Mouse (Mus musculus) lung, postnatal 0 days (tissue): ENCODE results near the gene Tbkbp1. TPM values are rescaled to one million over a fixed set of nuclear protein-coding genes. Genes with fewer than 3 reads are reported as not detected.

Experiments used
- ATAC-seq: fragments of 200-750 bp; cut with Nextera tagmentation; 2 replicates; pipeline ENCODE4 v1.8.0; 2017; ENCODE audit warnings: moderate library complexity
- DNase-seq: peaks from one replicate; pipeline ENCODE4 v3.0.0-alpha.2; 2016; ENCODE audit warnings: low spot score
- H3K27ac ChIP-seq: fragments of 300-500 bp; sonication (generic); 2 replicates; pipeline ENCODE4 v1.5.1; 2014; ENCODE audit warnings: antibody characterized with exemption, mild to moderate bottlenecking, low read length, mixed read lengths
- H3K27me3 ChIP-seq: fragments of 300-500 bp; sonication (generic); replicated peaks from 2 replicates; pipeline ENCODE4 v1.6.1; 2014; ENCODE audit warnings: low read length, mixed read lengths; ENCODE audit not compliant: insufficient read depth
- H3K36me3 ChIP-seq: fragments of 300-500 bp; sonication (generic); 2 replicates; pipeline ENCODE4 v1.6.1; 2014; ENCODE audit warnings: low read length, mixed read lengths; ENCODE audit not compliant: insufficient read depth
- H3K4me1 ChIP-seq: fragments of 300-500 bp; sonication (generic); 2 replicates; pipeline ENCODE4 v1.6.1; 2014; ENCODE audit warnings: antibody characterized with exemption, low read depth, low read length, mixed read lengths; ENCODE audit not compliant: insufficient read depth
- H3K4me2 ChIP-seq: fragments of 300-500 bp; sonication (generic); replicated peaks from 2 replicates; pipeline ENCODE4 v1.6.1; 2014; ENCODE audit warnings: low read depth, mild to moderate bottlenecking, low read length, moderate library complexity, mixed read lengths
- H3K4me3 ChIP-seq: fragments of 300-500 bp; sonication (generic); 2 replicates; pipeline ENCODE4 v1.5.1; 2014; ENCODE audit warnings: low read depth, low read length
- H3K9ac ChIP-seq: fragments of 300-500 bp; sonication (generic); replicated peaks from 2 replicates; pipeline ENCODE4 v1.6.1; 2014; ENCODE audit warnings: low read depth, mild to moderate bottlenecking
- H3K9me3 ChIP-seq: fragments of 300-500 bp; sonication (generic); 2 replicates; pipeline ENCODE4 v1.6.1; 2016; ENCODE audit warnings: low read length, mixed read lengths
- CTCF ChIP-seq: IDR thresholded peaks from 2 replicates; pipeline ENCODE4 v1.5.1; 2016; ENCODE audit warnings: antibody characterized with exemption, mild to moderate bottlenecking
- EP300 ChIP-seq: IDR thresholded peaks from 2 replicates; pipeline ENCODE4 v1.6.1; 2016; ENCODE audit warnings: antibody characterized with exemption, mild to moderate bottlenecking, control low read depth
- WGBS: fragments of 180-500 bp; shearing (Covaris S2); extraction: QIAGEN DNeasy Blood & Tissue Kit; methylation state at CpG from one replicate; pipeline ENCODE4 v1.1.7; 2014; 5-methylcytosine and 5-hydroxymethylcytosine counted together
- polyA plus RNA-seq: library from polyadenylated mRNA; unstranded; fragments of >200 nt; fragmentation: Nextera tagmentation; extraction: Ambion mirVana; gene quantifications from 2 replicates; pipeline ENCODE4 v1.2.1, GENCODE M21; 2015

The Tbkbp1 gene
- polyA plus RNA-seq, 1 experiment from 2014 or later: 8.1 TPM

DNA sequence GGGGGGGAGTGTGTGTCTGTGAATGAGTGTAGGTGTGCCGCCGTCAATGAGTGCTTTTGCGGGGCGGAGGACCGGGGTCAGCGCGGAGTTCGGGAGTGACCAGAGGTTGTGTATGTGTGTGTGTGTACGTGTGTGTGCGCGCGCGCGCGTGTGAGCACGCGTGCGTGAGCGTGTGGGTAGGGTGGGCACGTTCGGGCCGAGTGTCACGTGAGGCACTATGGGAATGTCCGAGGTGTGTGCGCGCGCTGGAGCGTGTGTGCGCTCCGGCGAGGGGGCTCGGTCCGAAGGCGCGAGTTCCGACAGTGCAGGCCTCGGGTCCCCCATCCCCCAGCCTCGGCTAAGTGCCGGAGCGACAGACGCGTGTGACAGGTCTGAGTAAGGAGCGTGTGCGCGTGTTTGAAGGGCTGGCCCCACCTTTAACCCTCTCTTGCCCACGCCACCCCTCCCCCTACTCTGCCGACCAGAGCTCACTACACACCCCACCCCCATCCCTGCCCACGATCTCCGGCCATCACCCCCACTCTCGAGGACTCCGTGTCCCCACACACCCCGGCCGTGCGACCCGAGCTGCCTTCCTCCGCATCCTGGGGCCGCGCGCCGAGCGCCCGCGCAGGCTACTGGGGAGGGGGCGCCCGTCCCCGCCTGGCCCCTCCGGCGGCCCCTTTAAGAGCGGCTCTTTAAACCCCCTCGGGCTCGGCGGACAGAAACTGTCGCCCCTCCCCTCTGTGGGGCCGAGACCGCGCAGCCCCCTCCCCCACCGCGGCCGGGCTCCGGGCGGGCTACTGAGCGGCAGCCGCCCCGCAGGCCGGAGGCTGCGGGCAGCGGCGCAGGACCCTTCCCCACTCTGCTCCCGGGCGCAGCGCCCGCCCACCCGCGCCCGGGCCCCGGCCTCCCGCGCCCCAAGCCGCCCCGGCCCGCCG, 624 bp downstream of the Tbkbp1 start:
- WGBS: 1% methylated on average over 55 of the region's 102 CpGs
- peak overlapping the region; percentile 77 for H3K4me3 ChIP-seq
- ATAC-seq: peak; percentile 71
- peak; percentile 81 for DNase-seq
- 0 out of 2 replicates have a peak, but pooled peaks cover 5% of the 10 kb centered on the region for H3K4me1 ChIP-seq
- no peaks in the 10 kb centered on the region for H3K9me3 ChIP-seq
- TF ChIP-seq EP300: no peak
- no peak for TF ChIP-seq CTCF
- no peaks in the 10 kb centered on the region for H3K27me3 ChIP-seq
- H3K36me3 ChIP-seq: no peaks in the 10 kb centered on the region
- peak overlapping the region; percentile 88 for H3K27ac ChIP-seq
- peak overlapping the region; percentile 93 for H3K4me2 ChIP-seq
- peak overlapping the region; percentile 54 for H3K9ac ChIP-seq

DNA sequence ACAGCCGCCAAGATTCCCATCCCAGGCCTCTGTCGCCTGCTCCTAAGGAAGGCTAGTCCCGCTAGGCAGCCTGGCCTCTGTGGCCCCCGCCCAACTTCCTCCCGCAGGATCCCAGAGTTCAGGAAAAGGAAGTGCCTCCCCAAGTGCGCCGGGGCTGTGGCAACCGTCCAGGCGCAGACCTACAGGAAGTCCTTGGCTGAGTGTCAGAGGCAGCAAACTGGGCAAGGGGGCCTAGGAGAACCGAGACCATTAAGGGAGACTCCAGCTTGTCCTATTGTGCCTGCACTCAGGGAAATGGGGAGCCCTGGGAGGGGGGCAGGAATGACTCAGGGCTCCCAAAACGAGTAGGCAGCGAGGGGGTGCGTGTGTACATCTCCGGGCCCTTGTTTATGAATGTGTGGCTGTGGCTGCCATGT, 1.3 kb downstream of the Tbkbp1 start:
- no peaks in the 10 kb centered on the region for H3K9me3 ChIP-seq
- H3K36me3 ChIP-seq: no peaks in the 10 kb centered on the region
- H3K27ac ChIP-seq: peak overlapping the region; percentile 88
- 2% methylated on average over 14 of the region's 14 CpGs for WGBS
- no peaks in the 10 kb centered on the region for H3K27me3 ChIP-seq
- H3K9ac ChIP-seq: 0 out of 2 replicates have a peak overlapping the region, but pooled peaks have one; percentile 54
- 0 out of 2 replicates have a peak, but pooled peaks cover 5% of the 10 kb centered on the region for H3K4me1 ChIP-seq
- peak; percentile 92 for DNase-seq
- H3K4me3 ChIP-seq: peak overlapping the region; percentile 77
- ATAC-seq: peak; percentile 78
- H3K4me2 ChIP-seq: peak overlapping the region; percentile 93
- TF ChIP-seq CTCF (no peak), EP300 (peak; percentile 85)

DNA sequence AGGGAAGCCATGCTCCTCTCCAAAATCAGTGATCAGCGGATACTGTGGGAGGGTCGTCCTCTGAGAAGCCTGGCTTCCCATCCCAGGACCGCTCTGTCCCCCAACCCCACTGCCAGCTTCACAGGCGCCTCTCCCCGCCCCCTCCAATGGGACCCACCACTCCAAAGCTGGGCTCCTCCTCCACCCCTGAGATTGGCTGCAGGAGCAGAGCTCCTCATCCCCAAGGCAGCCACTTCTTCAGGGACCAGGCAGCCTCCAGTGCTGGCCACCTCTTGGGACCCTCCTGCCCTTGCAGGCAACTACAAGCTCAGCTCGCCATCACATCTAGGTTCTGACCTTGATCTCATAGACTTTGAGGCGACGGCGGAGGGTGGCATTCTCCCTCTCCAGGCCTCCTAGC, 2.3 kb downstream of the Tbkbp1 start:
- ATAC-seq: no peak
- WGBS: 34% methylated on average over 9 of the region's 9 CpGs

DNA sequence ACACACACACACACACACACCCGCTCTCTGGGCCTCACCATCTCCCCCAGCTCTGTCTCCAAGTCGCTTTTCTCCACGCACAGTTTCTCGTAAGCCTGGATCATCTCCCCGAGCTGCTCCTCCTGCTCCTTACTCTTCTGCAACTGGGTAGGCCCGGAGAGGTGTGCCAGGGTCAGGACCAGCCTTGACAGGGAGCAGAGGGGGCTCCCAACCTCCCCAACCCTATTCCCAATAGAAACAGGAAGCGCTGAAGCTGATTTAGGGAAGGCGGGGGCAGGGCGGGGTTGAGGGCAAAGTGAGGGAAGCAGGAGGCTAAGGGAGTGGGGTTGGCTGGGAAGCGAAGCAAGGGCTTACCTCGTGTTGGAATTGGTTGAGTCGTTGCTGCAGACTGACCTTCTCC, 2.7 kb downstream of the Tbkbp1 start:
- no peaks in the 10 kb centered on the region for H3K27me3 ChIP-seq
- no peak for DNase-seq
- H3K9ac ChIP-seq: no peak overlapping the region
- H3K36me3 ChIP-seq: no peaks in the 10 kb centered on the region
- TF ChIP-seq CTCF: no peak
- no peak for TF ChIP-seq EP300
- peak overlapping the region; percentile 93 for H3K4me2 ChIP-seq
- ATAC-seq: no peak
- H3K4me1 ChIP-seq: 0 out of 2 replicates have a peak, but pooled peaks cover 5% of the 10 kb centered on the region
- peak overlapping the region; percentile 88; the same call in 1 of the 2 replicates for H3K27ac ChIP-seq
- peak overlapping the region; percentile 77 for H3K4me3 ChIP-seq
- 35% methylated on average over 12 of the region's 12 CpGs for WGBS
- H3K9me3 ChIP-seq: no peaks in the 10 kb centered on the region

More for the DNA sequence above, 2.3 kb downstream of the Tbkbp1 start:
- Histone ChIP-seq H3K36me3 (no peaks in the 10 kb centered on the region), H3K4me2 (peak overlapping the region; percentile 93), H3K27ac (peak overlapping the region; percentile 88), H3K27me3 (no peaks in the 10 kb centered on the region), H3K4me1 (0 out of 2 replicates have a peak, but pooled peaks cover 5% of the 10 kb centered on the region), H3K9ac (no peak overlapping the region), H3K9me3 (no peaks in the 10 kb centered on the region), H3K4me3 (peak overlapping the region; percentile 77)
- no peak for TF ChIP-seq CTCF
- no peak for DNase-seq

DNA sequence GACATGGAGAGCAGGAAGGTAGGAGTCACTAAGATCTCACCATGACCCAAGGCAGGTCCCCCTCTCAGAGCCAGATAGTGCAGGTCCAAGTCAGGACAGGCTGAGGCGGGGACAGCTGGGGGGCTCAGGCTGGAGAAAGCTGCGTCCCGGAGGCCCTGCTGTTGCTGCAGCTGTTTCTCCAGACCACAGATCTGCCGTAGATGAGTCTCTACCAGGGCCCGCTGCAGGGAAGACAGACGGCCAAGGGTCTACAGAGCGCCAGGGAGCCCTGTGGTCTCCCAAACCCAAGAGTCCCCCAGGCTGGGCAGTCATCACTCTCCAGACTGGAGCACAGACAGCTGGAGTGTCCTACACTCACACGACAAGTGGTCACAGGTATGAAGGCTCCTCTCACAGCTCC, 4.0 kb downstream of the Tbkbp1 start:
- ATAC-seq (no peak), DNase-seq (no peak)
- no peak for TF ChIP-seq EP300
- no peak for TF ChIP-seq CTCF
- Histone ChIP-seq H3K4me3 (no peak overlapping the region), H3K36me3 (no peaks in the 10 kb centered on the region), H3K4me1 (0 out of 2 replicates have a peak, but pooled peaks cover 5% of the 10 kb centered on the region), H3K27ac (no peak overlapping the region), H3K4me2 (no peak overlapping the region), H3K27me3 (no peaks in the 10 kb centered on the region), H3K9me3 (no peaks in the 10 kb centered on the region), H3K9ac (no peak overlapping the region)
- 78% methylated on average over 8 of the region's 8 CpGs for WGBS

DNA sequence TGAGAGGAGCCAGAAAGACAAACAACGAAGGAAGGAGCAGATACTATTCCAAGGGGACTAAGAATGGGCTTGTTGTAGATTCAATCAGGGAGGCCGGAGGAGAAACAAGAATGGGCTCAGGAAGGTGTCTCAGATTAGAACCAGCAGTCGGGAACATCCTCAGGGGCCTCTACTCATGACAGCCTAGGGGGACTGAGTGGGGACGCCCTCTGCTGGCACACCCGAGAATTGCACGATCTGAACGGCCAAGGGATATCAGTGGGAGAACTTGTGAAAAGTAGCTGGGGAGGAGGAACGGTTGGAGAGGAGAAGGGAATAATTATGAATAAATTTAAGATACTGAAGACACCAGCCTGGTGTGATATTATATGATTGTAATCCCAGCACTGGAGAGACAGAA, 4.6 kb downstream of the Tbkbp1 start:
- Histone ChIP-seq H3K36me3 (no peaks in the 10 kb centered on the region), H3K27me3 (no peaks in the 10 kb centered on the region), H3K4me2 (peak overlapping the region; percentile 8), H3K4me1 (0 out of 2 replicates have a peak, but pooled peaks cover 3% of the 10 kb centered on the region), H3K9me3 (no peaks in the 10 kb centered on the region), H3K9ac (no peak overlapping the region), H3K27ac (no peak overlapping the region), H3K4me3 (no peak overlapping the region)
- TF ChIP-seq EP300: no peak
- TF ChIP-seq CTCF: peak; percentile 92
- DNase-seq (peak; percentile 81), ATAC-seq (no peak)
- 5% methylated on average over 8 of the region's 8 CpGs for WGBS
